In the genomic region with DNA sequence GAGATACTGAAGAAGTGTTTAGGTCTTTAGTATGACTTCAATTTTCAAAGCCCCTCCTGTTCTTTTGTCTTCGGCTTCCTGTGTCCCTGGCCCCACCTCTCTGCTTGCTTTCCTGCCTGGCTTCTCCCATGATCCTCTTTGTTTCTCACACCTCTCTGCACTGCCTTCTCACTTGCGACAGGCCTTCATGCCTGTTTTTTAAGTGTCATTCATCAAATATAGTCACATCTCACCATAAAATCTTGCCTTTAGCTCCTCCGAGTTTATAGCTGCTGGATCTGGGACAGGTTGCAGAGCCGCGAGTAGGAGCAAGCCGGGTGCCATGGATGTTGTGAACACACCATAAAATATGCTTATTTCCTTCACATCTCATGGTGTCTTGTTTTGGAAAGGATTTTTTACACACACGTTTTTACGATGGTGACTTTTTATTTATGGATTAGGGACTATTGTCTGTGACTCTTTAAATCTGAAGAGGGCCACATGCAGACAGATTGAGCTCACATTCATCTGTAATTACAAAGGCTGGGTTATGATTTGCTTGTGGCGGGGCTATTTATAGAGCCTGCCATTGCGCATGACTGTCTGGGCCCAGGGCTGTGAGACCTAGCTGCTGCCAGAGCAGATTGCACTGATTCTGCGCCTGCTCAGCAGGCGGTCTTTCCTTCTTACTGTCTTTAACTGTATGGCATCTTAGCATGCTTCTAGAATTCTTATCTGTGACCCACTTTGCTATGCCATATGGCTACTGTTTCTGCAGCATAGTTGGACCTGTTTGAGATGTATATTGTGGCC, we compare ENCODE assay signal across 8 mouse cellular contexts. TPM values are rescaled to one million over a fixed set of nuclear protein-coding genes. Genes with fewer than 3 reads are reported as not detected.
DNase-seq lines count a peak whose midpoint lies in the region; ATAC-seq lines count a peak whose summit lies in the region.
"Had no signal": no experiment of that assay in that cellular context is flagged by ENCODE, and none has a peak within 500 bp of the region (broad histone marks: within the 10 kb centered on the region; RNA-seq: fewer than 3 reads in every experiment).

No protein-coding gene starts in this region.

- no peak overlapping the region for H3K4me2 ChIP-seq in liver, embryonic 12.5 days
- H3K4me2 ChIP-seq: limb, embryonic 12.5 days had no signal

- no peaks in the 10 kb centered on the region for H3K27me3 ChIP-seq in liver, embryonic 12.5 days (replicated peaks)
- H3K27me3 ChIP-seq: limb, embryonic 12.5 days had no signal

- no peak for ATAC-seq in liver, embryonic 12.5 days

- DNase-seq in R1 (ENCODE audit: low read depth, low spot score): peak; percentile 84
- peak; percentile 82 for DNase-seq in brain, embryonic 18.5 days (ENCODE audit: low read depth, low spot score)
- DNase-seq in frontal cortex, postnatal 25 days (ENCODE audit: low spot score in 2 of 2): peak; percentile 37 to 55
- DNase-seq in layer of hippocampus, postnatal 25 days (ENCODE audit: extremely low spot score in 1 of 2, low spot score in 1 of 2): peak; percentile 41 to 49
- DNase-seq in right cerebral cortex, postnatal 14 days: peak; percentile 60
- DNase-seq in thymus, postnatal 10 days (ENCODE audit: low spot score in 2 of 2): no peak

- no peak overlapping the region for H3K27ac ChIP-seq in liver, embryonic 12.5 days
- H3K27ac ChIP-seq: limb, embryonic 12.5 days had no signal

- H3K36me3 ChIP-seq in liver, embryonic 12.5 days: no peaks in the 10 kb centered on the region
- H3K36me3 ChIP-seq: limb, embryonic 12.5 days had no signal

- H3K9me3 ChIP-seq in liver, embryonic 12.5 days (replicated peaks): no peaks in the 10 kb centered on the region
- H3K9me3 ChIP-seq: limb, embryonic 12.5 days had no signal

- no peaks in the 10 kb centered on the region for H3K4me1 ChIP-seq in liver, embryonic 12.5 days
- H3K4me1 ChIP-seq: limb, embryonic 12.5 days had no signal

- WGBS in liver, embryonic 12.5 days (ENCODE audit: insufficient replicate concordance): 76% methylated on average over 12 of the region's 12 CpGs

- no peak overlapping the region for H3K4me3 ChIP-seq in liver, embryonic 12.5 days
- H3K4me3 ChIP-seq: limb, embryonic 12.5 days had no signal

- H3K9ac ChIP-seq in liver, embryonic 12.5 days: no peak overlapping the region
- H3K9ac ChIP-seq: limb, embryonic 12.5 days had no signal

RNA-seq across cellular contexts. Expression of a gene that starts 38.8 kb away (rescaled TPM):
- total RNA-seq in layer of hippocampus, postnatal 25 days (2021): 100 to 1,000 TPM; 186 to 223 TPM
- 5.4 TPM in 2 replicates for polyA plus RNA-seq in liver, embryonic 12.5 days (2016; fragmentation: Nextera tagmentation; extraction: Ambion mirVana)

RNA-seq across cellular contexts. Expression of a gene that starts 39.2 kb away (rescaled TPM):
- total RNA-seq in layer of hippocampus, postnatal 25 days (2021): 10 to 100 TPM; 68.7 to 72.5 TPM
- polyA plus RNA-seq in liver, embryonic 12.5 days (2016; fragmentation: Nextera tagmentation; extraction: Ambion mirVana): 1.5 and 1.8 TPM in 2 replicates

Comparison
In these comparisons a context has a peak if more than half of its experiments do, and no peak if none do; other contexts are left out.
1. DNase-seq: peak in R1 (single experiment), brain, embryonic 18.5 days (single experiment), frontal cortex, postnatal 25 days (2 of 2), layer of hippocampus, postnatal 25 days (2 of 2) and right cerebral cortex, postnatal 14 days (single experiment); none in thymus, postnatal 10 days (0 of 2).